Mouse (Mus musculus): ENCODE data around the gene Uba1.

- TF ChIP-seq POLR2A (IDR thresholded peaks at IDR 0.05; ENCODE audit: low read depth, low read length) (no peak), CTCF (conservative IDR thresholded peaks at IDR 0.05; ENCODE audit: insufficient read depth, insufficient read length, low read depth, low read length) (no peak)
Observed at GRCm38 (mm10) chrX:20691566-20691965, 33.4 kb downstream of the Uba1 start.
